Mouse (Mus musculus) inflammation-experienced regulatory T-cells, adult 6 months (primary cell): ENCODE measurements around the gene Sept5. TPM values are rescaled to one million over a fixed set of nuclear protein-coding genes. Genes with fewer than 3 reads are reported as not detected.

Experiments
- ATAC-seq: one replicate; pipeline ENCODE4 v1.8.0; 2017
- polyA plus RNA-seq, 3 experiments: library from polyadenylated mRNA; unstranded; fragments of 100-300 nt; shearing (Covaris generic); gene quantifications; one replicate each; pipeline ENCODE4 v1.2.1; 2017

Gene Sept5
- polyA plus RNA-seq, 3 experiments from 2014 or later: 0.72 to 0.78 (median 0.77) TPM

GRCm38 (mm10) chr16:18632059-18632458, 2.3 kb upstream of the Sept5 start:
- ATAC-seq: no peak

- ATAC-seq: no peak
Observed at GRCm38 (mm10) chr16:18631141-18631540, 1.4 kb upstream of the Sept5 start.

GRCm38 (mm10) chr16:18630291-18630690, 537 bp upstream of the Sept5 start:
- ATAC-seq: no peak

- no peak for ATAC-seq
Observed at GRCm38 (mm10) chr16:18628948-18629340, 810 bp downstream of the Sept5 start.

GRCm38 (mm10) chr16:18628206-18628947, 1.4 kb downstream of the Sept5 start:
- no peak for ATAC-seq

GRCm38 (mm10) chr16:18627163-18627562, 2.6 kb downstream of the Sept5 start:
- no peak for ATAC-seq

GRCm38 (mm10) chr16:18626376-18626878, 3.3 kb downstream of the Sept5 start, which contains the start of gene Gm49601:
TSS of gene Gm49601 (minus strand) at chr16:18626427.
- ATAC-seq: peak; percentile 75

GRCm38 (mm10) chr16:18625791-18626311, 3.9 kb downstream of the Sept5 start:
- peak; percentile 7 for ATAC-seq

GRCm38 (mm10) chr16:18625097-18625496, 4.7 kb downstream of the Sept5 start:
- ATAC-seq: no peak

- no peak for ATAC-seq
Observed at GRCm38 (mm10) chr16:18624641-18625040, 5.1 kb downstream of the Sept5 start.

GRCm38 (mm10) chr16:18623751-18624540, 5.8 kb downstream of the Sept5 start:
- ATAC-seq: no peak

GRCm38 (mm10) chr16:18622916-18623750, 6.6 kb downstream of the Sept5 start:
- ATAC-seq: no peak

GRCm38 (mm10) chr16:18622019-18622418, 7.7 kb downstream of the Sept5 start, which contains the start of gene Gp1bb:
TSS of gene Gp1bb (minus strand) at chr16:18622403.
- ATAC-seq: no peak

GRCm38 (mm10) chr16:18621362-18622001, 8.3 kb downstream of the Sept5 start:
- no peak for ATAC-seq

- ATAC-seq: no peak
Observed at GRCm38 (mm10) chr16:18620601-18621361, 9.0 kb downstream of the Sept5 start.

- ATAC-seq: no peak
Observed at GRCm38 (mm10) chr16:18620201-18620600, 9.6 kb downstream of the Sept5 start.

GRCm38 (mm10) chr16:18619110-18619509, 10.6 kb downstream of the Sept5 start:
- ATAC-seq: no peak

GRCm38 (mm10) chr16:18618297-18618696, 11.5 kb downstream of the Sept5 start:
- ATAC-seq: no peak

GRCm38 (mm10) chr16:18617370-18618065, 12.2 kb downstream of the Sept5 start:
- peak; percentile 90 for ATAC-seq

- no peak for ATAC-seq
Observed at GRCm38 (mm10) chr16:18613301-18613700, 16.5 kb downstream of the Sept5 start.
